Mouse (Mus musculus) forebrain, embryonic 13.5 days (tissue): Measurements from ENCODE around the gene Hist2h4. TPM values are rescaled to one million over a fixed set of nuclear protein-coding genes. Genes with fewer than 3 reads are reported as not detected.
"Not testable (repeated sequence)": the region's sequence is repeated elsewhere in the genome, so short reads cannot be mapped to it uniquely, and the experiment has no call there.

ENCODE experiments used
- ATAC-seq: fragments of 200-750 bp; cut with Nextera tagmentation; 2 replicates; pipeline ENCODE4 v1.8.0; 2017
- H3K27ac ChIP-seq: fragments of 300-500 bp; sonication (generic); 2 replicates; pipeline ENCODE4 v1.5.1; 2015; ENCODE audit warnings: inconsistent platforms, mild to moderate bottlenecking, moderate library complexity
- H3K27me3 ChIP-seq: fragments of 300-500 bp; sonication (generic); 2 replicates; pipeline ENCODE4 v1.6.1; 2015; ENCODE audit warnings: mild to moderate bottlenecking, inconsistent platforms
- H3K36me3 ChIP-seq: fragments of 300-500 bp; sonication (generic); 2 replicates; pipeline ENCODE4 v1.6.1; 2015; ENCODE audit warnings: mild to moderate bottlenecking, inconsistent platforms; ENCODE audit not compliant: poor library complexity, severe bottlenecking
- H3K4me1 ChIP-seq: fragments of 300-500 bp; sonication (generic); 2 replicates; pipeline ENCODE4 v1.6.1; 2015; ENCODE audit warnings: inconsistent platforms
- H3K4me2 ChIP-seq: fragments of 300-500 bp; sonication (generic); 2 replicates; pipeline ENCODE4 v1.6.1; 2015; ENCODE audit warnings: inconsistent platforms, mild to moderate bottlenecking, moderate library complexity
- H3K4me3 ChIP-seq: fragments of 300-500 bp; sonication (generic); 2 replicates; pipeline ENCODE4 v1.5.1; 2015; ENCODE audit warnings: mild to moderate bottlenecking, inconsistent platforms
- H3K9ac ChIP-seq: fragments of 300-500 bp; sonication (generic); 2 replicates; pipeline ENCODE4 v1.6.1; 2015; ENCODE audit warnings: mild to moderate bottlenecking, inconsistent platforms
- H3K9me3 ChIP-seq: fragments of 300-500 bp; sonication (generic); replicated peaks from 2 replicates; pipeline ENCODE4 v1.6.1; 2016; ENCODE audit warnings: inconsistent platforms
- WGBS: fragments of 180-500 bp; shearing (Covaris S2); methylation state at CpG from one replicate; pipeline ENCODE4 v1.1.7; 2015; 5-methylcytosine and 5-hydroxymethylcytosine counted together
- polyA plus RNA-seq: library from polyadenylated mRNA; unstranded; fragments of >200 nt; fragmentation: Nextera tagmentation; extraction: Ambion mirVana; gene quantifications from 2 replicates; pipeline ENCODE4 v1.2.1, GENCODE M21; 2015

The Hist2h4 gene
- polyA plus RNA-seq, 1 experiment from 2014 or later: 24.3 TPM

- Histone ChIP-seq H3K9me3 (no peaks in the 10 kb centered on the region), H3K4me2 (no peak overlapping the region), H3K36me3 (no peaks in the 10 kb centered on the region), H3K4me1 (peaks cover 20% of the 10 kb centered on the region), H3K9ac (no peak overlapping the region), H3K27me3 (no peaks in the 10 kb centered on the region), H3K27ac (no peak overlapping the region), H3K4me3 (no peak overlapping the region)
- WGBS: 77% methylated on average over 2 of the region's 2 CpGs
- no peak for ATAC-seq
Observed at GRCm38 (mm10) chr3:96228828-96229227, 34.3 kb downstream of the Hist2h4 start.

GRCm38 (mm10) chr3:96226695-96227648, 36.1 kb downstream of the Hist2h4 start:
- H3K4me1 ChIP-seq: peaks cover 38% of the 10 kb centered on the region
- no peaks in the 10 kb centered on the region for H3K9me3 ChIP-seq
- H3K9ac ChIP-seq: 0 out of 2 replicates have a peak overlapping the region, but pooled peaks have one; percentile 0
- WGBS: 77% methylated on average over 8 of the region's 8 CpGs
- H3K27me3 ChIP-seq: no peaks in the 10 kb centered on the region
- H3K27ac ChIP-seq: no peak overlapping the region
- H3K36me3 ChIP-seq: no peaks in the 10 kb centered on the region
- ATAC-seq: no peak
- H3K4me3 ChIP-seq: no peak overlapping the region
- H3K4me2 ChIP-seq: no peak overlapping the region

- H3K9ac ChIP-seq: peak overlapping the region; percentile 40; the same call in 1 of the 2 replicates
- no peaks in the 10 kb centered on the region for H3K36me3 ChIP-seq
- no peak overlapping the region for H3K4me3 ChIP-seq
- WGBS: 8% methylated on average over 2 of the region's 2 CpGs
- peaks cover 48% of the 10 kb centered on the region for H3K4me1 ChIP-seq
- no peak overlapping the region for H3K27ac ChIP-seq
- peak overlapping the region; percentile 7; the same call in 1 of the 2 replicates for H3K4me2 ChIP-seq
- ATAC-seq: no peak
- no peaks in the 10 kb centered on the region for H3K27me3 ChIP-seq
- no peaks in the 10 kb centered on the region for H3K9me3 ChIP-seq
Observed at GRCm38 (mm10) chr3:96225421-96225820, 37.7 kb downstream of the Hist2h4 start.

- Histone ChIP-seq H3K4me3 (0 out of 2 replicates have a peak overlapping the region, but pooled peaks have one; percentile 61), H3K27me3 (no peaks in the 10 kb centered on the region), H3K9me3 (no peaks in the 10 kb centered on the region), H3K4me1 (peaks cover 55% of the 10 kb centered on the region), H3K4me2 (peak overlapping the region; percentile 87), H3K36me3 (no peaks in the 10 kb centered on the region), H3K9ac (peak overlapping the region; percentile 88), H3K27ac (no peak overlapping the region)
- 83% methylated on average over 4 of the region's 4 CpGs for WGBS
- ATAC-seq: no peak
Observed at GRCm38 (mm10) chr3:96222774-96223173, 40.3 kb downstream of the Hist2h4 start.

- Histone ChIP-seq H3K36me3 (no peaks in the 10 kb centered on the region), H3K4me1 (peaks cover 55% of the 10 kb centered on the region), H3K4me2 (peak overlapping the region; percentile 87), H3K9ac (peak overlapping the region; percentile 88), H3K9me3 (no peaks in the 10 kb centered on the region), H3K27ac (peak overlapping the region; percentile 98), H3K27me3 (no peaks in the 10 kb centered on the region), H3K4me3 (peak overlapping the region; percentile 61)
- 9% methylated on average over 9 of the region's 9 CpGs for WGBS
- ATAC-seq: no peak
Observed at GRCm38 (mm10) chr3:96221640-96222038, 41.5 kb downstream of the Hist2h4 start.

DNA sequence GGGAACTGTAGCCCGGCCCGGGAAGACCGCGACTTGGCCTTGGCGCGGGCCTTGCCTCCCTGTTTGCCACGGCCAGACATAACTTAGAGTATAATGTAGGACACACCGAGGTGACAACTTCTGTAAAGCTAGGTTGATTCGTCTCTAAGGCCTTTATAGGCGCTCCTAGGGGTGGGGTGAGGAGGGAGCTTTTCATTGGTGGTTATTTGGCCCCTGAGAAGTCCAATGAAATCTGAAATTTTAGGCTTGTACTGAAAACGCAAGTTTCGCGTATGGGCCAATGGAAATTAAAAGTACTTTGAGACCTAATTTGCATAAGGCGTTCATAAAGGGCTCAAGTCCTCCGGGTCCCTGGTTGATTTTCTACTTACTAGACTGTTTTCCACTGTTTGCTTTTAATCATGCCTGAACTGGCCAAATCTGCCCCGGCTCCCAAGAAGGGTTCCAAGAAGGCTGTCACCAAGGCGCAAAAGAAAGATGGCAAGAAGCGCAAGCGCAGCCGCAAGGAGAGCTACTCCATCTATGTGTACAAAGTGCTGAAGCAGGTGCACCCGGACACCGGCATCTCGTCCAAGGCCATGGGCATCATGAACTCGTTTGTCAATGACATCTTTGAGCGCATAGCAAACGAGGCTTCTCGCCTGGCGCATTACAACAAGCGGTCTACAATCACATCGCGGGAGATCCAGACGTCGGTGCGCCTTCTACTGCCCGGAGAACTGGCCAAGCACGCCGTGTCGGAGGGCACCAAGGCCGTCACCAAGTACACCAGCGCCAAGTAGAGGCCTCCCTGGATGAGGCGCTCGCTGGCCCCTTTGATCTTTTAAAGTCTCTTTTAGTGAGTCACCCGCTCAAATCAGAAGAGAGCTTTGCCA, 42.1 kb downstream of the Hist2h4 start, which contains the start of the genes Hist2h2ac and Hist2h2be:
TSS of gene Hist2h2ac (minus strand) at position 116 of the 875 bp plus-strand sequence.
TSS of gene Hist2h2be (plus strand) at position 355 of the 875 bp plus-strand sequence.
- under 1% methylated on average over 43 of the region's 43 CpGs for WGBS
- Histone ChIP-seq H3K27me3 (no peaks in the 10 kb centered on the region), H3K27ac (peak within 1 kb of the TSS; percentile 98), H3K9me3 (no peaks in the 10 kb centered on the region), H3K4me2 (peak within 1 kb of the TSS; percentile 87), H3K36me3 (no peaks in the 10 kb centered on the region), H3K4me1 (peaks cover 55% of the 10 kb centered on the region), H3K9ac (peak within 1 kb of the TSS; percentile 88), H3K4me3 (peak within 1 kb of the TSS; percentile 61)
- ATAC-seq: peak; percentile 90

DNA sequence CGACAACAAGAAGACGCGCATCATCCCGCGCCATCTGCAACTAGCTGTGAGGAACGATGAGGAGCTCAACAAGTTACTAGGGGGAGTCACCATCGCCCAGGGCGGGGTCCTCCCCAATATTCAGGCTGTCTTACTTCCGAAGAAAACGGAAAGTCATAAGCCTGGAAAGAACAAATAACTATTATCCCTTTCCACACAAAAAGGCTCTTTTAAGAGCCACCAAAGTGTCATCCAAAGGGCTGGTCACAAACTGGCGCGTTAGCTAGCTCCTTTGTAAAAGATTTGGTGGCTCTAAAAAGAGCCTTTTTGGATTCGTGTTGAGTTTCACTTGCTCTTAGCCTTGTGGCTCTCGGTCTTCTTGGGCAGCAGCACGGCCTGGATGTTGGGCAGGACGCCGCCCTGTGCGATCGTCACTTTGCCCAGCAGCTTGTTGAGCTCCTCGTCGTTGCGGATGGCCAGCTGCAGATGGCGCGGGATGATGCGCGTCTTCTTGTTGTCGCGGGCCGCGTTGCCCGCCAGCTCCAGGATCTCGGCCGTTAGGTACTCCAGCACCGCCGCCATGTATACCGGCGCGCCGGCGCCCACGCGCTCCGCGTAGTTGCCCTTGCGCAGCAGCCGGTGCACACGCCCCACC, 42.9 kb downstream of the Hist2h4 start:
- H3K9me3 ChIP-seq, H3K36me3 ChIP-seq, H3K27me3 ChIP-seq: not testable (repeated sequence)
- 0% methylated on average over 25 of the region's 47 CpGs for WGBS
- peaks cover 48% of the 10 kb centered on the region for H3K4me1 ChIP-seq
- peak overlapping the region; percentile 88 for H3K9ac ChIP-seq
- H3K4me2 ChIP-seq: peak overlapping the region; percentile 87
- peak overlapping the region; percentile 61 for H3K4me3 ChIP-seq
- peak; percentile 9 for ATAC-seq
- H3K27ac ChIP-seq: peak overlapping the region; percentile 98

- peak; percentile 91 for ATAC-seq
- H3K27ac ChIP-seq: peak within 1 kb of the TSS; percentile 98
- peak within 1 kb of the TSS; percentile 87 for H3K4me2 ChIP-seq
- H3K4me3 ChIP-seq: peak within 1 kb of the TSS; percentile 61
- WGBS: 0% methylated on average over 37 of the region's 37 CpGs
- peak within 1 kb of the TSS; percentile 88 for H3K9ac ChIP-seq
- H3K4me1 ChIP-seq: peaks cover 42% of the 10 kb centered on the region
- no peaks in the 10 kb centered on the region for H3K36me3 ChIP-seq
- no peaks in the 10 kb centered on the region for H3K27me3 ChIP-seq
- H3K9me3 ChIP-seq: no peaks in the 10 kb centered on the region
Observed at GRCm38 (mm10) chr3:96219661-96220130, 43.4 kb downstream of the Hist2h4 start, which contains the start of the genes Bola1 and Hist2h2ab. Gene Bola1, minus strand, starts transcription at chr3:96219709. Gene Hist2h2ab, plus strand, starts transcription at chr3:96219865.

GRCm38 (mm10) chr3:96219191-96219641, 43.9 kb downstream of the Hist2h4 start:
- Histone ChIP-seq H3K9me3 (no peaks in the 10 kb centered on the region), H3K4me2 (peak overlapping the region; percentile 87), H3K27ac (peak overlapping the region; percentile 98), H3K27me3 (no peaks in the 10 kb centered on the region), H3K4me1 (peaks cover 40% of the 10 kb centered on the region), H3K36me3 (no peaks in the 10 kb centered on the region), H3K4me3 (peak overlapping the region; percentile 61), H3K9ac (peak overlapping the region; percentile 88)
- under 1% methylated on average over 12 of the region's 12 CpGs for WGBS
- peak; percentile 39 for ATAC-seq
